Comparison of ENCODE assay signal across 7 mouse cellular contexts in genomic region chr3:96264404-96264949, GRCm38 (mm10). TPM values are rescaled to one million over a fixed set of nuclear protein-coding genes. Genes with fewer than 3 reads are reported as not detected.
DNase-seq lines count a peak whose midpoint lies in the region; ATAC-seq lines count a peak whose summit lies in the region.

No protein-coding gene starts in this region.

- WGBS in midbrain, embryonic 10.5 days = 79% methylated on average over 7 of the region's 7 CpGs
- 70% methylated on average over 7 of the region's 7 CpGs for WGBS in midbrain, embryonic 16.5 days
- 82% methylated on average over 7 of the region's 7 CpGs for WGBS in forebrain, embryonic 10.5 days
- WGBS in limb, embryonic 10.5 days = 77% methylated on average over 7 of the region's 7 CpGs
- 71% methylated on average over 7 of the region's 7 CpGs for WGBS in stomach, embryonic 14.5 days

- DNase-seq in midbrain, embryonic 10.5 days (ENCODE audit: low spot score) = peak; percentile 43
- no peak for DNase-seq in forebrain, embryonic 10.5 days (ENCODE audit: extremely low spot score, low spot score)
- DNase-seq in limb, embryonic 10.5 days (ENCODE audit: low spot score) = peak; percentile 47
- no peak for DNase-seq in adrenal gland, postnatal 14 days
- DNase-seq in kidney, postnatal 10 days = no peak

- no peaks in the 10 kb centered on the region for H3K36me3 ChIP-seq in midbrain, embryonic 10.5 days
- no peaks in the 10 kb centered on the region for H3K36me3 ChIP-seq in midbrain, embryonic 16.5 days (ENCODE audit: control insufficient read depth, insufficient read depth, low read length)
- H3K36me3 ChIP-seq in forebrain, embryonic 10.5 days (replicated peaks) = no peaks in the 10 kb centered on the region
- no peaks in the 10 kb centered on the region for H3K36me3 ChIP-seq in limb, embryonic 10.5 days
- no peaks in the 10 kb centered on the region for H3K36me3 ChIP-seq in stomach, embryonic 14.5 days (ENCODE audit: control insufficient read depth, insufficient read depth, low read length)

- H3K4me2 ChIP-seq in midbrain, embryonic 16.5 days (ENCODE audit: low read length) = no peak overlapping the region
- peak overlapping the region; percentile 79 for H3K4me2 ChIP-seq in stomach, embryonic 14.5 days (replicated peaks; ENCODE audit: low read depth, low read length)

- peak overlapping the region; percentile 68 for H3K4me3 ChIP-seq in midbrain, embryonic 10.5 days
- H3K4me3 ChIP-seq in midbrain, embryonic 16.5 days (ENCODE audit: low read depth, low read length) = no peak overlapping the region
- H3K4me3 ChIP-seq in forebrain, embryonic 10.5 days = peak overlapping the region; percentile 63
- peak overlapping the region; percentile 62 for H3K4me3 ChIP-seq in limb, embryonic 10.5 days
- H3K4me3 ChIP-seq in stomach, embryonic 14.5 days (ENCODE audit: low read depth, low read length) = peak overlapping the region; percentile 58; the same call in 1 of the 2 replicates

- no peaks in the 10 kb centered on the region for H3K27me3 ChIP-seq in midbrain, embryonic 10.5 days (ENCODE audit: low read depth, poor library complexity, severe bottlenecking)
- H3K27me3 ChIP-seq in midbrain, embryonic 16.5 days (ENCODE audit: control insufficient read depth, insufficient read depth, low read depth, low read length) = no peaks in the 10 kb centered on the region
- H3K27me3 ChIP-seq in forebrain, embryonic 10.5 days (ENCODE audit: poor library complexity, severe bottlenecking) = no peaks in the 10 kb centered on the region
- 0 out of 2 replicates have a peak, but pooled peaks cover 5% of the 10 kb centered on the region for H3K27me3 ChIP-seq in limb, embryonic 10.5 days (ENCODE audit: low read depth, poor library complexity, severe bottlenecking)
- no peaks in the 10 kb centered on the region for H3K27me3 ChIP-seq in stomach, embryonic 14.5 days (ENCODE audit: control insufficient read depth, insufficient read depth, low read length)

- peaks cover 51% of the 10 kb centered on the region for H3K4me1 ChIP-seq in midbrain, embryonic 10.5 days
- H3K4me1 ChIP-seq in midbrain, embryonic 16.5 days (ENCODE audit: control insufficient read depth, insufficient read depth, low read length) = peaks cover 19% of the 10 kb centered on the region; the same call in 1 of the 2 replicates
- peaks cover 57% of the 10 kb centered on the region for H3K4me1 ChIP-seq in forebrain, embryonic 10.5 days
- H3K4me1 ChIP-seq in limb, embryonic 10.5 days = peaks cover 52% of the 10 kb centered on the region
- peaks cover 16% of the 10 kb centered on the region for H3K4me1 ChIP-seq in stomach, embryonic 14.5 days (ENCODE audit: control insufficient read depth, insufficient read depth, low read length)

- H3K9ac ChIP-seq in midbrain, embryonic 16.5 days (ENCODE audit: low read depth, low read length) = no peak overlapping the region
- peak overlapping the region; percentile 79; the same call in 1 of the 2 replicates for H3K9ac ChIP-seq in stomach, embryonic 14.5 days (replicated peaks; ENCODE audit: low read depth, low read length)

- no peaks in the 10 kb centered on the region for H3K9me3 ChIP-seq in midbrain, embryonic 10.5 days (replicated peaks)
- H3K9me3 ChIP-seq in midbrain, embryonic 16.5 days (replicated peaks; ENCODE audit: control insufficient read depth, low read length, poor library complexity, severe bottlenecking) = no peaks in the 10 kb centered on the region
- H3K9me3 ChIP-seq in forebrain, embryonic 10.5 days = no peaks in the 10 kb centered on the region
- no peaks in the 10 kb centered on the region for H3K9me3 ChIP-seq in limb, embryonic 10.5 days (replicated peaks)
- no peaks in the 10 kb centered on the region for H3K9me3 ChIP-seq in stomach, embryonic 14.5 days (ENCODE audit: control insufficient read depth, low read depth, low read length)

- H3K27ac ChIP-seq in midbrain, embryonic 10.5 days (replicated peaks) = peak overlapping the region; percentile 96
- H3K27ac ChIP-seq in midbrain, embryonic 16.5 days (ENCODE audit: low read length) = no peak overlapping the region
- H3K27ac ChIP-seq in forebrain, embryonic 10.5 days = peak overlapping the region; percentile 93
- H3K27ac ChIP-seq in limb, embryonic 10.5 days = peak overlapping the region; percentile 97
- H3K27ac ChIP-seq in stomach, embryonic 14.5 days (ENCODE audit: low read length) = peak overlapping the region; percentile 98

- no peak for ATAC-seq in midbrain, embryonic 16.5 days
- no peak for ATAC-seq in stomach, embryonic 14.5 days (ENCODE audit: insufficient number of reproducible peaks, insufficient read depth, low FRiP score, low read depth)

RNA-seq across cellular contexts. Expression of gene Hist2h4, which starts 1.4 kb away (rescaled TPM):
- polyA plus RNA-seq in midbrain, embryonic 10.5 days (2016; fragmentation: Nextera tagmentation; extraction: Ambion mirVana) = 12.2 and 12.6 TPM in 2 replicates
- polyA plus RNA-seq in midbrain, embryonic 16.5 days (2015; fragmentation: Nextera tagmentation; extraction: Ambion mirVana) = 3.3 and 3.8 TPM in 2 replicates
- 12.0 and 14.2 TPM in 2 replicates for polyA plus RNA-seq in forebrain, embryonic 10.5 days (2016; fragmentation: Nextera tagmentation; extraction: Ambion mirVana)
- 7.7 and 9.4 TPM in 2 replicates for polyA plus RNA-seq in limb, embryonic 10.5 days (2016; fragmentation: Nextera tagmentation; extraction: Ambion mirVana)
- polyA plus RNA-seq in stomach, embryonic 14.5 days (2014; fragmentation: Nextera tagmentation; extraction: Ambion mirVana) = 9.6 and 15.0 TPM in 2 replicates
- 54.1 and 56.9 TPM in 2 replicates for total RNA-seq in adrenal gland, postnatal 14 days (2021)

RNA-seq across cellular contexts. Expression of gene Hist2h3b, which starts 4.0 kb away (rescaled TPM):
- polyA plus RNA-seq in midbrain, embryonic 10.5 days (2016; fragmentation: Nextera tagmentation; extraction: Ambion mirVana) = 49.5 and 57.2 TPM in 2 replicates
- 5.9 and 7.6 TPM in 2 replicates for polyA plus RNA-seq in midbrain, embryonic 16.5 days (2015; fragmentation: Nextera tagmentation; extraction: Ambion mirVana)
- polyA plus RNA-seq in forebrain, embryonic 10.5 days (2016; fragmentation: Nextera tagmentation; extraction: Ambion mirVana) = 48.0 and 48.8 TPM in 2 replicates
- polyA plus RNA-seq in limb, embryonic 10.5 days (2016; fragmentation: Nextera tagmentation; extraction: Ambion mirVana) = 48.3 and 54.0 TPM in 2 replicates
- 68.9 and 80.2 TPM in 2 replicates for polyA plus RNA-seq in stomach, embryonic 14.5 days (2014; fragmentation: Nextera tagmentation; extraction: Ambion mirVana)
- total RNA-seq in adrenal gland, postnatal 14 days (2021) = 357 and 406 TPM in 2 replicates

RNA-seq across cellular contexts. Expression of gene Hist2h2bb, which starts 5.1 kb away (rescaled TPM):
- polyA plus RNA-seq in midbrain, embryonic 10.5 days (2016; fragmentation: Nextera tagmentation; extraction: Ambion mirVana) = 9.5 and 10.3 TPM in 2 replicates
- 1.1 TPM in 1 of 2 replicates, not detected in the other for polyA plus RNA-seq in midbrain, embryonic 16.5 days (2015; fragmentation: Nextera tagmentation; extraction: Ambion mirVana)
- 10.2 and 10.5 TPM in 2 replicates for polyA plus RNA-seq in forebrain, embryonic 10.5 days (2016; fragmentation: Nextera tagmentation; extraction: Ambion mirVana)
- polyA plus RNA-seq in limb, embryonic 10.5 days (2016; fragmentation: Nextera tagmentation; extraction: Ambion mirVana) = 8.2 and 10.7 TPM in 2 replicates
- 20.5 and 23.7 TPM in 2 replicates for polyA plus RNA-seq in stomach, embryonic 14.5 days (2014; fragmentation: Nextera tagmentation; extraction: Ambion mirVana)
- 370 and 432 TPM in 2 replicates for total RNA-seq in adrenal gland, postnatal 14 days (2021)

RNA-seq across cellular contexts. Expression of gene Hist2h3c1, which starts 18.0 kb away (rescaled TPM):
- polyA plus RNA-seq in midbrain, embryonic 10.5 days (2016; fragmentation: Nextera tagmentation; extraction: Ambion mirVana) = 0.70 and 0.86 TPM in 2 replicates
- 0.39 TPM in 1 of 2 replicates, not detected in the other for polyA plus RNA-seq in midbrain, embryonic 16.5 days (2015; fragmentation: Nextera tagmentation; extraction: Ambion mirVana)
- 0.86 TPM in 1 of 2 replicates, not detected in the other for polyA plus RNA-seq in forebrain, embryonic 10.5 days (2016; fragmentation: Nextera tagmentation; extraction: Ambion mirVana)
- 0.41 TPM in 1 of 2 replicates, not detected in the other for polyA plus RNA-seq in limb, embryonic 10.5 days (2016; fragmentation: Nextera tagmentation; extraction: Ambion mirVana)
- polyA plus RNA-seq in stomach, embryonic 14.5 days (2014; fragmentation: Nextera tagmentation; extraction: Ambion mirVana) = 1.4 and 3.0 TPM in 2 replicates
- total RNA-seq in adrenal gland, postnatal 14 days (2021) = 3.1 and 3.8 TPM in 2 replicates

RNA-seq across cellular contexts. Expression of gene Hist2h2aa1, which starts 19.2 kb away (rescaled TPM):
- polyA plus RNA-seq in midbrain, embryonic 10.5 days (2016; fragmentation: Nextera tagmentation; extraction: Ambion mirVana) = 13.7 TPM in 2 replicates
- polyA plus RNA-seq in midbrain, embryonic 16.5 days (2015; fragmentation: Nextera tagmentation; extraction: Ambion mirVana) = 7.4 and 13.2 TPM in 2 replicates
- polyA plus RNA-seq in forebrain, embryonic 10.5 days (2016; fragmentation: Nextera tagmentation; extraction: Ambion mirVana) = 8.1 and 16.6 TPM in 2 replicates
- 12.7 and 15.9 TPM in 2 replicates for polyA plus RNA-seq in limb, embryonic 10.5 days (2016; fragmentation: Nextera tagmentation; extraction: Ambion mirVana)
- polyA plus RNA-seq in stomach, embryonic 14.5 days (2014; fragmentation: Nextera tagmentation; extraction: Ambion mirVana) = 12.3 and 17.2 TPM in 2 replicates
- total RNA-seq in adrenal gland, postnatal 14 days (2021) = 53.5 and 61.0 TPM in 2 replicates

Comparison
In these comparisons a context has a peak if more than half of its experiments do, and no peak if none do; other contexts are left out.
1. DNase-seq: peak in midbrain, embryonic 10.5 days (single experiment) and limb, embryonic 10.5 days (single experiment); none in forebrain, embryonic 10.5 days (single experiment), adrenal gland, postnatal 14 days (single experiment) and kidney, postnatal 10 days (single experiment).